Mouse (Mus musculus) forebrain, embryonic 10.5 days (tissue): ENCODE results near the gene Uvrag. TPM values are rescaled to one million over a fixed set of nuclear protein-coding genes. Genes with fewer than 3 reads are reported as not detected.
"Not testable (repeated sequence)": the region's sequence is repeated elsewhere in the genome, so short reads cannot be mapped to it uniquely, and the experiment has no call there.

Experiments
- DNase-seq: peaks from one replicate; pipeline ENCODE4 v3.0.0-alpha.2; 2017; ENCODE audit warnings: low spot score; ENCODE audit errors: extremely low spot score
- H3K27ac ChIP-seq: fragments of 300-500 bp; sonication (generic); 2 replicates; pipeline ENCODE4 v1.5.1; 2016; ENCODE audit warnings: mild to moderate bottlenecking
- H3K27me3 ChIP-seq: fragments of 300-500 bp; sonication (generic); 2 replicates; pipeline ENCODE4 v1.6.1; 2016; ENCODE audit warnings: mild to moderate bottlenecking; ENCODE audit not compliant: poor library complexity, severe bottlenecking
- H3K36me3 ChIP-seq: fragments of 300-500 bp; sonication (generic); replicated peaks from 2 replicates; pipeline ENCODE4 v1.6.1; 2016; ENCODE audit warnings: mild to moderate bottlenecking, moderate library complexity
- H3K4me1 ChIP-seq: fragments of 300-500 bp; sonication (generic); 2 replicates; pipeline ENCODE4 v1.6.1; 2016
- H3K4me3 ChIP-seq: fragments of 300-500 bp; sonication (generic); 2 replicates; pipeline ENCODE4 v1.5.1; 2016; ENCODE audit warnings: mild to moderate bottlenecking, moderate library complexity
- H3K9me3 ChIP-seq: fragments of 300-500 bp; sonication (generic); 2 replicates; pipeline ENCODE4 v1.6.1; 2016; ENCODE audit warnings: mild to moderate bottlenecking, moderate library complexity
- WGBS: fragments of 180-500 bp; shearing (Covaris S2); methylation state at CpG from one replicate; pipeline ENCODE4 v1.1.7; 2016; 5-methylcytosine and 5-hydroxymethylcytosine counted together
- polyA plus RNA-seq: library from polyadenylated mRNA; unstranded; fragments of >200 nt; fragmentation: Nextera tagmentation; extraction: Ambion mirVana; gene quantifications from 2 replicates; pipeline ENCODE4 v1.2.1, GENCODE M21; 2016

Gene Uvrag
- polyA plus RNA-seq, 1 experiment from 2014 or later: 9.8 TPM

GRCm38 (mm10) chr7:99078805-99079204 is 62.1 kb downstream of the Uvrag start:
- no peaks in the 10 kb centered on the region for H3K36me3 ChIP-seq
- peaks cover 30% of the 10 kb centered on the region for H3K4me1 ChIP-seq
- no peak for DNase-seq
- WGBS: 91% methylated on average over 6 of the region's 6 CpGs
- no peaks in the 10 kb centered on the region for H3K9me3 ChIP-seq
- no peak overlapping the region for H3K4me3 ChIP-seq
- H3K27me3 ChIP-seq: no peaks in the 10 kb centered on the region
- no peak overlapping the region for H3K27ac ChIP-seq

DNA sequence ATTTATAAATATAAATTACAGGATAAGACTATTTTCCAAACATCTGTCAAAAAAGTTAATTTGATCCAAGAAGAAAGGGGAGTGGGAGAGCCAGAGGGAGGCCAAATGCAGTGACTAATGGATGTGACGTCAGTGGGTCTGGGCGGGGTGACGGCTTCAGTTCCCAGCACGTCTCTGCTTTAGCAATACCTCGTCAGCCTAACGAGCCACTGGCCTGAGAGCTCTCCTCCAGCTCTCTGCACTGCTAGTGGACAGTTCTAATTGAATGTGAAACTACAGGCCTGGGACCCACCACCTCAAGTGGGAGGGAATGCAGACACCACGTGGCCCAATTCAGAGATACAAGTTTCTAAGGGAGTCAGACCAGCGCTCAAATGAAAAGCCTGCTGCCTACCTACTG is 63.7 kb downstream of the Uvrag start:
- no peaks in the 10 kb centered on the region for H3K9me3 ChIP-seq
- DNase-seq: no peak
- H3K27me3 ChIP-seq: no peaks in the 10 kb centered on the region
- H3K4me3 ChIP-seq: no peak overlapping the region
- H3K27ac ChIP-seq: no peak overlapping the region
- H3K36me3 ChIP-seq: no peaks in the 10 kb centered on the region
- WGBS: 66% methylated on average over 8 of the region's 8 CpGs
- peaks cover 37% of the 10 kb centered on the region for H3K4me1 ChIP-seq

DNA sequence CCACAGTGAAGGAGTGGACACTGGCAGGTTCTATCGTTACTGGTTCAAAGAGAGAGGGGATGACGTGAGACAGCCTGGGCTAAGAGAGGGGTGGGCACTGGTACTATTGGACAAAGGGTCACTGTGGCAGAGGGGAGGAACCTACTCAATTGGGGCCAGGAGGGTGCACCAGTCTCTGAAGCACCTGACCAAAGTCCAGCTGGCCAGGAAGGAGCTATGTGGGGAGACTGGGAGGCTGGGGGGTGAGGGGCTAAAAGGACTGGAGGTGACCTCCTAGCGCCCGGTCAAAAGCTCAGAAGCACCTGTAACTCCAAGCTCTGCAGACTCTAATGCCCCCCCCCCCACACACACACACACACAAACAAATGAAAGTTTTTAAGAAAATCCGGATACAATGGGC is 65.8 kb downstream of the Uvrag start:
- Histone ChIP-seq H3K4me3 (no peak overlapping the region), H3K9me3 (no peaks in the 10 kb centered on the region), H3K27ac (no peak overlapping the region), H3K36me3 (no peaks in the 10 kb centered on the region), H3K27me3 (no peaks in the 10 kb centered on the region), H3K4me1 (peaks cover 37% of the 10 kb centered on the region)
- DNase-seq: no peak
- 75% methylated on average over 5 of the region's 5 CpGs for WGBS

DNA sequence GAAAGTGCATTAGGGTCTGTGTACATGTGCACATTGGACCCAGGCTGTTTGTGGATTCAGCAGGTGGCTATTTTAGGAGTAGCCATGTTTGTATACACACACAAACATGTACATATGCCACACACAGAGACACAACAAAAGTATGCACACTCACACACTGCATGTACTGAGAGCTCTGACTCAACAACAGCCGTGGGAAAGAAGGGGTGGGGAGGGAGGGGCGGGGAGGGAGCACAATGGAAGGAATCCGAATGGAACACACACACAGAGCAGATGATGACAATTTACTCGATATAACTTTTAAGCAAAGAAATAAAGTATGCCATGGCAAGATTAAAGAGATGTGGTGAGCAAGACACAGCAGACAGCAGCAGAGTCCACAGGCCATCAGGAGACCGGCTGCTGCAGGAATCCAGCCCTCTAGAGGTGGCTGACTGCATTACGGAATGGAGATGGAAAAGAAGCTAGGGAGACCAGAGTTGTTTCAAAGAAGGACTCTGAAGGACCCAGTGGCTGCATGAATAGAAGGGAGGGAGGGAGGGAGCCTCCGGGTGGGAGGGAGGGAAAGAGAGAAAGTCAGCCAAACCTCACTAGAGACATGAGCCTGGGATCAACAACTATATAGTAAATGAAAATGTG is 67.1 kb downstream of the Uvrag start:
- Histone ChIP-seq H3K4me1 (peaks cover 37% of the 10 kb centered on the region), H3K9me3 (no peaks in the 10 kb centered on the region), H3K27ac (no peak overlapping the region), H3K36me3 (no peaks in the 10 kb centered on the region), H3K4me3 (no peak overlapping the region), H3K27me3 (no peaks in the 10 kb centered on the region)
- WGBS: 32% methylated on average over 7 of the region's 7 CpGs
- peak; percentile 56 for DNase-seq

GRCm38 (mm10) chr7:99067710-99068109 is 73.2 kb downstream of the Uvrag start:
- H3K4me3 ChIP-seq: no peak overlapping the region
- no peaks in the 10 kb centered on the region for H3K9me3 ChIP-seq
- no peaks in the 10 kb centered on the region for H3K27me3 ChIP-seq
- 93% methylated on average over 7 of the region's 7 CpGs for WGBS
- no peaks in the 10 kb centered on the region for H3K36me3 ChIP-seq
- no peak overlapping the region for H3K27ac ChIP-seq
- no peak for DNase-seq
- H3K4me1 ChIP-seq: peaks cover 14% of the 10 kb centered on the region

DNA sequence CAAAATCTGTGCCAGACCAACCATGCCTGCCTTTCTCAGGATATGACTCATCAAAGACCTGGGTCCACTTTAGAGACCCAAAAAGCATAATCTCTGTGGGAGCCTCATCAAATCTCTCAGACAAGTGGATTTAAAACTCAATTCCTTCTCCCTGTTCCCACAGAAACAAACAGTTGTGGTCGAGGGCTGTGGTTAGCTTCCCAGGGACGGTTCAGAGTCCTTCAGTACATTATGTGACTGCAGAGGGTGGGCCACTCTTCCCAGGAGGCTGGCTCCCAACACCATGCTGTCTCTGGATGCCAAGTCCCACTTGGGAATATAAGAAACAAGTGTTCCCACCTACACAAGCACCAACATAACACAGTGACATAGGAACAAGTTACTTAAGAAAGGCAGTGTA is 75.0 kb downstream of the Uvrag start:
- DNase-seq: no peak
- Histone ChIP-seq H3K4me1 (peaks cover 20% of the 10 kb centered on the region), H3K36me3 (no peaks in the 10 kb centered on the region), H3K27ac (no peak overlapping the region), H3K9me3 (no peaks in the 10 kb centered on the region), H3K4me3 (no peak overlapping the region), H3K27me3 (no peaks in the 10 kb centered on the region)
- 19% methylated on average over 2 of the region's 2 CpGs for WGBS

DNA sequence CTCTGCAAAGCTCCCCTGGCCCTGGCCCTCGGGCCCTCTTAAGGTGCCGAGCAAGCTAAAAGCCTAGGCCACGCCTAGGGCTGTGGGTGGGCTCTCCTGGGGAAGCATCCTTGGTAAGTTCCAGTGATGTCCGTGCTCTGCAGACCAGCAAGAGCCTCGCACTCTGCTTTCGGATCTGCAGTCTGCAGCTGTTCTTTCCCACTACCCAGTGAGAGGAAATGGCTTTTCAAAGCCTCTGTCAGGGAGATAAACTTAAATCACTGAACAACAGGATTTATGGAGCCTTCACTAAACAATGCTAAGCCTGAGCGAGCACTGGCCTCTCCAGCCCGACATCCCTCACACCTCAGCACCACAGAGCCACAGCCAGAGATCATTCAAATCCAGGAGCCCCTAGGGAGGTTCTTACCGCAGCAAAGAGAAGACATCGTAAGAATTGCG is 75.5 kb downstream of the Uvrag start:
- WGBS: 8% methylated on average over 11 of the region's 11 CpGs
- Histone ChIP-seq H3K27ac (0 out of 2 replicates have a peak overlapping the region, but pooled peaks have one; percentile 6), H3K9me3 (no peaks in the 10 kb centered on the region), H3K36me3 (no peaks in the 10 kb centered on the region), H3K4me1 (peaks cover 20% of the 10 kb centered on the region), H3K27me3 (no peaks in the 10 kb centered on the region), H3K4me3 (no peak overlapping the region)
- no peak for DNase-seq

DNA sequence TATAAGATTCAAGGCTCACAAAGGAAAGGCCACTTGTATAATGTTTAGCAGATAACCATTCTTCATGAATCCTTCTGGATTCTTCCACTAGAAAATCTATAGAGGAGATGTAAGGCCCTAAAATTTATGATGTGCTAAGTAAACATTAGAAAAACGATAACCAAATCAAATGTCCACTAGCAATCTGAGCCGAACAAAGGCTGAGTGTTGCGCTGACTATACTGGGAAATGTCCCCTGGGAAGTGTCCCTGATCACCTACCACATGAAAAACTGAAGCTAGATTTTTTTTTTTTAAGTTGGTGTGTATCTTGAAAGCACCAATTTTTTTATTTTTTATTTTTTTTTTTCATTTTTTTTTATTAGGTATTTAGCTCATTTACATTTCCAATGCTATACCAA is 76.1 kb downstream of the Uvrag start:
- DNase-seq: no peak
- Histone ChIP-seq H3K36me3 (no peaks in the 10 kb centered on the region), H3K9me3 (no peaks in the 10 kb centered on the region), H3K4me1 (peaks cover 20% of the 10 kb centered on the region), H3K4me3 (no peak overlapping the region), H3K27ac (no peak overlapping the region), H3K27me3 (no peaks in the 10 kb centered on the region)
- 87% methylated on average over 3 of the region's 3 CpGs for WGBS

GRCm38 (mm10) chr7:99062263-99062662 is 78.7 kb downstream of the Uvrag start:
- H3K9me3 ChIP-seq, H3K36me3 ChIP-seq, DNase-seq, H3K27ac ChIP-seq, H3K27me3 ChIP-seq, H3K4me3 ChIP-seq: not testable (repeated sequence)
- peaks cover 20% of the 10 kb centered on the region for H3K4me1 ChIP-seq
- 84% methylated on average over 3 of the region's 3 CpGs for WGBS

DNA sequence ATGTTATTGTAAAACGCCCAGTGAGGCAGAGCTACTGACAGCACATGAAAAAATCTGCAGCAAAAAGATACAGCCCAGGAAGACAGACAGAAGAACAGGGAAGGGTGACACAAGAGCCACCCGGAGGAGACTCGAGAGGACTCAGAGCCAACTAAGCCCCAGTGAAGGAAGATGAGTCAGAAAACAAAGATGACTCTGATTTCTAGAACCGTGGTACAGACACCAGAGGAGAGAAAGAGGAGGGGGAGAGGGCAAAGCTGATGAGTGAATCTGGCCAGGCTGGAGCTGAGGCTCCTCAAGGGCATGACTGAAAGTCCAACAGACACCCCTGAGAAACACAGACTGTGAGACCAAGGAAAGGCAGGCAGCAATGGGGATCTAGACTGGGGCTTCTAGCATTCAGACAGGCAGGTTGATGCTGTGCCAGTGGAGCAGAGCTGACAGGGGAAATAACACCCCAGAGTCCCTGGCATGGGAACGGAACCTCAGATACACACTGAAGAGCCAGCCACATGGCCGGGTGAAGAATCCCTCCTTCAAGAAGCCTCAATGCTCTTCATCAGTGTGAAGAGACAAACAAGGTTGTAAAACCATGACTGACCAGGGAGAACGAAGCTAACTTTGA is 79.8 kb downstream of the Uvrag start:
- Histone ChIP-seq H3K27ac (no peak overlapping the region), H3K9me3 (no peaks in the 10 kb centered on the region), H3K4me1 (peaks cover 18% of the 10 kb centered on the region), H3K4me3 (no peak overlapping the region), H3K36me3 (no peaks in the 10 kb centered on the region), H3K27me3 (no peaks in the 10 kb centered on the region)
- 83% methylated on average over 7 of the region's 7 CpGs for WGBS
- DNase-seq: no peak

GRCm38 (mm10) chr7:99060476-99060875 is 80.5 kb downstream of the Uvrag start:
- 86% methylated on average over 5 of the region's 5 CpGs for WGBS
- no peak overlapping the region for H3K4me3 ChIP-seq
- H3K4me1 ChIP-seq: peaks cover 11% of the 10 kb centered on the region
- H3K27me3 ChIP-seq: no peaks in the 10 kb centered on the region
- H3K9me3 ChIP-seq: no peaks in the 10 kb centered on the region
- H3K36me3 ChIP-seq: no peaks in the 10 kb centered on the region
- H3K27ac ChIP-seq: no peak overlapping the region
- DNase-seq: no peak

DNA sequence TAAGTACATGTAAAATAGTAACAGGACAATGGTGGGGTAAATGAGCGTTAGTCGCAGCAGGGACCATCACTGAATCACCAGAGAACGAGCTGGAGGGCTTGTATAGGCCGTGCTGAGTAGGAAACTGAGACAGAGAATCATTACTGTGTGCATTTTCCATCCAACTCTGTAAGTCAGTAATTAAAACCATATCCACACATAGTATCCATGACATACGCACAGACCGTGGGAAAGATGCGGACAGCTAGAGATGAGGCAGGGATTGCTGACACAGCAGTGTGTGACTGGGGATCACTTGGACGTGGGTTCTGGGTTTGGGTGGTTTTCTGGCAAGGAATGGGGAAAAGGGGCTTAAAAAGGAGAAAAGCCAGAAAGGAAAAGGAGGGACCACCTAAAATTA is 81.0 kb downstream of the Uvrag start:
- H3K27me3 ChIP-seq: no peaks in the 10 kb centered on the region
- H3K27ac ChIP-seq: no peak overlapping the region
- 0 out of 2 replicates have a peak, but pooled peaks cover 6% of the 10 kb centered on the region for H3K4me1 ChIP-seq
- no peaks in the 10 kb centered on the region for H3K9me3 ChIP-seq
- no peak for DNase-seq
- no peak overlapping the region for H3K4me3 ChIP-seq
- 90% methylated on average over 8 of the region's 8 CpGs for WGBS
- H3K36me3 ChIP-seq: no peaks in the 10 kb centered on the region

- H3K4me3 ChIP-seq: no peak overlapping the region
- 93% methylated on average over 17 of the region's 17 CpGs for WGBS
- H3K27me3 ChIP-seq: no peaks in the 10 kb centered on the region
- no peaks in the 10 kb centered on the region for H3K9me3 ChIP-seq
- H3K36me3 ChIP-seq: no peaks in the 10 kb centered on the region
- H3K27ac ChIP-seq: no peak overlapping the region
- no peak for DNase-seq
- 0 out of 2 replicates have a peak, but pooled peaks cover 5% of the 10 kb centered on the region for H3K4me1 ChIP-seq
Observed at GRCm38 (mm10) chr7:99057053-99057630, 83.8 kb downstream of the Uvrag start.
